In genomic region chr17:36314511-36314910, GRCm38 (mm10) we compare ENCODE assay signal across 8 mouse cellular contexts. TPM values are rescaled to one million over a fixed set of nuclear protein-coding genes. Genes with fewer than 3 reads are reported as not detected.
A peak's percentile ranks its signal among the peaks of the same experiment; 100 is the strongest.
DNase-seq lines count a peak whose midpoint lies in the region; ATAC-seq and TF ChIP-seq lines count a peak whose summit lies in the region.

No protein-coding gene starts in this region.

- H3K9me3 ChIP-seq in hindbrain, embryonic 12.5 days (replicated peaks): no peaks in the 10 kb centered on the region

- no peak overlapping the region for H3K9ac ChIP-seq in hindbrain, embryonic 12.5 days

- H3K4me1 ChIP-seq in hindbrain, embryonic 12.5 days: peaks cover 3% of the 10 kb centered on the region; the same call in 1 of the 2 replicates

- no peak for DNase-seq in layer of hippocampus, adult 2 months (ENCODE audit: low spot score in 2 of 2)
- DNase-seq in layer of hippocampus, adult 11-12 months (ENCODE audit: low spot score): no peak
- DNase-seq in NIH3T3 (ENCODE audit: low read depth): peak; percentile 52
- peak; percentile 47 for DNase-seq in embryo, embryonic 10 days (ENCODE audit: low spot score)
- DNase-seq in lung, postnatal 36 days: peak; percentile 8
- peak; percentile 28 for DNase-seq in telencephalon, adult 2 months (ENCODE audit: low read depth, low spot score)

- H3K27ac ChIP-seq in layer of hippocampus, adult 2 months: peak overlapping the region; percentile 93
- H3K27ac ChIP-seq in hindbrain, embryonic 12.5 days: no peak overlapping the region

- peak overlapping the region; percentile 60 for H3K4me2 ChIP-seq in hindbrain, embryonic 12.5 days (replicated peaks)

- TF ChIP-seq CTCF in layer of hippocampus, adult 2 months (conservative IDR thresholded peaks at IDR 0.05): no peak

- peak overlapping the region; percentile 85 for H3K4me3 ChIP-seq in layer of hippocampus, adult 2 months
- peak overlapping the region; percentile 41 for H3K4me3 ChIP-seq in hindbrain, embryonic 12.5 days

- ATAC-seq in hindbrain, embryonic 12.5 days (ENCODE audit: low FRiP score): peak; percentile 41
- no peak for ATAC-seq in monocyte, adult 5-6 weeks (replicated peaks; ENCODE audit: insufficient number of reproducible peaks, low FRiP score, low TSS enrichment, poor library complexity, severe bottlenecking)

- H3K36me3 ChIP-seq in hindbrain, embryonic 12.5 days: no peaks in the 10 kb centered on the region

- H3K27me3 ChIP-seq in hindbrain, embryonic 12.5 days: no peaks in the 10 kb centered on the region; the same call in 1 of the 2 replicates

- WGBS in hindbrain, embryonic 12.5 days: 5% methylated on average over 9 of the region's 9 CpGs

RNA-seq across cellular contexts. Expression of gene H2-M10.1, which starts 11.4 kb away (rescaled TPM):
- total RNA-seq in layer of hippocampus, adult 2 months (2021): not detected
- polyA plus RNA-seq in hindbrain, embryonic 12.5 days (2016; fragmentation: Nextera tagmentation; extraction: Ambion mirVana): not detected in 2 replicates
- not detected in 3 replicates for total RNA-seq in monocyte, adult 5-6 weeks (2017)

RNA-seq across cellular contexts. Expression of gene H2-M10.2, which starts 28.2 kb away (rescaled TPM):
- total RNA-seq in layer of hippocampus, adult 2 months (2021): not detected
- 0.19 TPM in 1 of 2 replicates, not detected in the other for polyA plus RNA-seq in hindbrain, embryonic 12.5 days (2016; fragmentation: Nextera tagmentation; extraction: Ambion mirVana)
- not detected in 3 replicates for total RNA-seq in monocyte, adult 5-6 weeks (2017)

RNA-seq across cellular contexts. Expression of gene Trim39, which starts 42.5 kb away (rescaled TPM):
- total RNA-seq in layer of hippocampus, adult 2 months (2021): 10 to 100 TPM; 23.6 to 25.3 TPM
- polyA plus RNA-seq in hindbrain, embryonic 12.5 days (2016; fragmentation: Nextera tagmentation; extraction: Ambion mirVana): 26.0 and 28.6 TPM in 2 replicates
- total RNA-seq in monocyte, adult 5-6 weeks (2017): 36.0 to 56.8 TPM (median 40.5 TPM) in 3 replicates

RNA-seq across cellular contexts. Expression of gene H2-M10.3, which starts 53.7 kb away (rescaled TPM):
- not detected for total RNA-seq in layer of hippocampus, adult 2 months (2021)
- not detected in 2 replicates for polyA plus RNA-seq in hindbrain, embryonic 12.5 days (2016; fragmentation: Nextera tagmentation; extraction: Ambion mirVana)
- total RNA-seq in monocyte, adult 5-6 weeks (2017): not detected in 3 replicates

RNA-seq across cellular contexts. Expression of gene Rpp21, which starts 56.6 kb away (rescaled TPM):
- 10 to 100 TPM; 43.6 to 44.1 TPM for total RNA-seq in layer of hippocampus, adult 2 months (2021)
- polyA plus RNA-seq in hindbrain, embryonic 12.5 days (2016; fragmentation: Nextera tagmentation; extraction: Ambion mirVana): 75.5 and 89.2 TPM in 2 replicates
- 51.0 to 53.1 TPM (median 52.6 TPM) in 3 replicates for total RNA-seq in monocyte, adult 5-6 weeks (2017)

Comparison
In these comparisons a context has a peak if more than half of its experiments do, and no peak if none do; other contexts are left out.
1. DNase-seq: peak in NIH3T3 (single experiment), embryo, embryonic 10 days (single experiment), lung, postnatal 36 days (single experiment) and telencephalon, adult 2 months (single experiment); none in layer of hippocampus, adult 2 months (0 of 2) and layer of hippocampus, adult 11-12 months (single experiment).